Mouse (Mus musculus) ovary, postnatal 10 days (tissue): ENCODE measurements at regions not wholly inside any gene's neighbourhood (a gene's known extent, or its start where the extent isn't known, plus 50 kb on each side); places are given as distances from the start of the nearest gene placed in this dataset.

Source experiments
- DNase-seq: peaks from one replicate; pipeline ENCODE4 v3.0.0; 2022; ENCODE audit warnings: low spot score

DNA sequence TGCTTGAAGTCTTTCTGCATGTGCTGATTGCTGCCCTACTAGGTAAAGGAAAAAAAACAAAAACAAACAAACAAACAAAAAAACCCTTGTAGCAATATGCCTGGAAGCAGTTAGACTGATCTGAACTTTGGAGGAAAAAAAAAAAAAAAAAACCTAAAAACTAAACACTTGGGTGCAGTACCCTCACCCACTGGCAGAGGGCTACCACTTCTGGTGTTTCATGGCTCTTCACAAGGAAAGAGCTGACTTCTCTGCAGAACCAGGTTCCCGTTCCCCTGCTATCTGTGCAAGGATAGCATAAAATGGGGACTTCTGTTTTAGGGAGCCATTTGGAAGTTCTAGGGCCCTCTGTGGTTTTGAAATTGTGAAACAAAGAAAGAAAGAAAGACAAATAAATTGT, 52.2 kb upstream of the Otud4 start:
- no peak for DNase-seq

DNA sequence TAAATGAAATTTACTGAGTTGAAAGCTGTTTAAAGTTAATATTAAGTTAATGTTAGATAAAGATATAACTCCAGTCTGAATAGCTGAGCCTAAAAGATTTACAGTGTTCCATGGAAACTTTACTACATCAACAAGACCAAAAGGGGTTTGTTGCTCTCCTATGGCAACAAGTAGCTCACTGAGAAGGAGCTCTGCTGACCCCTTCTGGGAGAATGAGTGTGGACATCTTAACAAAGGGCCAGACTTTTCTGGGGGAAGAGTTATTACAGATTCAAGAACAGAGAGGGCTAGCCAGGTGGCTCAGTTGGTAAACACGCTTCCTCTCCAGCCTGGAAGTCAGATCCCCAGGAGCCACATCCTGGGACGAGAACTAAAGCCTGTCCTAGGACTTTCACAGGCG, 54.5 kb upstream of the Otud4 start:
- no peak for DNase-seq

GRCm38 (mm10) chr8:79583326-79583725, 56.1 kb upstream of the Otud4 start:
- DNase-seq: no peak

GRCm38 (mm10) chr8:79582195-79582594, 57.2 kb upstream of the Otud4 start:
- DNase-seq: no peak

GRCm38 (mm10) chr8:79576086-79576485, 63.3 kb upstream of the Otud4 start:
- no peak for DNase-seq

DNA sequence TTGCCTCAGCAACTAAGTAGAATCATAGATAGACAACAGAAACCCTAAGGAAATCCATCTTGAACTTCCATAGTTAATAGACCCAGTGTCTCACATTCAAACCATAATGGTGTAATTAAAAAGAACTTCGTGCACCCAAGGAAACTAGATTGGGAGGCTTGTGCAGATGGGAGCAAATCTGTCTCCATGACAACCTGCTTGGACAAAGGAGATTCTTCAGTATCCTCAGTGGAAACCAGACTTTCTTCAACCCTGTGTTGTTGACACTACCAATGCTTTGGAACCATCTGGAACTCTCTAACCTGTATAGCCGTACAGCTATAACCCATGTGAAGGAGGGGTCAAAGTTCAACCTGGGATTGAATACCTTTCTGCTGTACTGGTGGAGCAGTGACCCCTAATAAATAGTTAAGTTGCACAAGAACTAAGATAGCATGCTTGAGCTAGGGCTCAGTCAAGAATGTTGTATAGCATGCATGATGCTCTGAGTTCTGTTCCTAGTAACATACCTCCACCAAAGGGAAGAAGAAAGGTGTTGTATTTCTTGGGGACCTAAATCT, 64.2 kb upstream of the Otud4 start:
- no peak for DNase-seq

DNA sequence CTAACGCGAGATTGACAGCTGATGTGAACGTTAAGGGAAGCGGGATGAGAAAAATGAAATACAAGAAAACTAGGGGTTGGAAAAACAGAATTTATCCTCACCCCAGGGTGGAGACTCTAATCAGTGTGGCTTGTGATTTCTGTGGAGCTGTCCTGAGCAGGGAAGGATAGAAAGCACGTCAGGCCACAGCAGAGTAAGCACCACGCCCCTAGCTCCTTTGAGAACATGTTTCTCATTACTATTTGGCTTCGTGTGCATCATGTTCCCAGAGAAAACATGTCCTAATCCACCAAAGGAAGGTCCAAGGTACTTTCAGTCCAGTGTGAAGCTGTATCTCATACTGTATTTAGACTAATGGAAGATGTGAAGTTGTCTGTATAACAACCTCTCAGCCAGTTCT, 65.9 kb upstream of the Otud4 start:
- no peak for DNase-seq

DNA sequence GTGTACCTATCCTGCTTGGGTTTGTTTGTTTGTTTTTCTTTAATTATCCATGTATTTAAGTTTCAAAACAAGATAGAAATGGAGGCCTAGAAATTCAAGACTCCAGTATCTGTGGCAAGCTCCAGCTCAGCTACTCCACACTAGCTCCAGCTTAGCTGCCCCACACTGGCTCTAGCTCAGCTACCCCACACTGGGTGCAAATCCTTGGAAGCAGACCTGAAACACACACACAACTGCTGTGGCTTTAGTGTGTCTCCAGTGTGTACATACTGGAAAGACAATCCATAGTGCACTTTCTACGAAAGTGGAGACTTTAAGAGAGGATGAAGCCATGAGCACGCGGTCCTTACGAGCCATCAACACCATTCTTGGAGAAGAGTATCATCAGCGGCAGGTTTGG, 66.9 kb upstream of the Otud4 start:
- DNase-seq: no peak

- DNase-seq: no peak
These were observed 76.3 kb upstream of the Otud4 start for GRCm38 (mm10) chr8:79563101-79563500.

DNA sequence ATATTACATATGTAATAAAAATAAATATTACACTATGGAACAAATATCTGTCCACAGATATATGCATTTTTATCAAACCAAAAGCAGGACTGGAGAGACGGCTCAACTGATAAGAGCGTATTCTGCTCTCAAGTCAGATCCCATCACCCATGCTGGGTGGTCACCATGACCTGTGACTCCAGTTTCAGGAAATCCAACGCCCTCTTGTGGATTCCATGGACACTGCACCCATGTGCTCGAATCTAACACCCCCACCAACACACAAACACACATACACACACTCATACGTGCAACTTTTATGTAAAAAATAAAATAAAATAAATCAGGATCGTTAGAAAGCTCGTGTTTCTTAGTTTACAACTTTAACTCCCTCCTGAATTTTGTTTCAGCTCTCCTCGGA, 76.7 kb upstream of the Otud4 start:
- DNase-seq: no peak

DNA sequence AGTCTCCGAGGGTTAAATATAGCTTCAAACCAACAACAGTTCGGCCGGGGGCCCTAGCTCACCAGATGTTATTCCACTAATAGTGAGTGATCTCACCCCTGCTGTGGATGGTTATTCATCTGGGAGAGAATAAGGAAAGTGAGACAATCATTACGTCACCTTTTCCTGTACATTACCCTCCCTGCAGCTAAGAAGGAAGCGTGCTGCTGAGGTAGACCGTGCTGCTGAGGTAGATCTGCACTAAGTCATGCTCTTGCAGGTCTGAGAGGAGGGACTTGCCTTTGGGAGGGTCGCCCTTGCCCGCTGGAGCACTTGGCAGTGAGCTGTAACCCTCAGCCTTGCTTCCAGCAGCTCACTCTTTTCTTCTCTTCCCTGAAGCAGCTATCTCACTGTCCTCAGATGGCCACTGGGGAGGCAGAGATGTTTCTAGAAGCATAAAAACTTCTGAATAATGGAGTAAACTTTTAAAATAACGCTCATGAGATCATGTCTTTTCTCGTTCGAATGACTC, 77.3 kb upstream of the Otud4 start:
- DNase-seq: no peak

GRCm38 (mm10) chr8:79561269-79562063, 78.0 kb upstream of the Otud4 start:
- no peak for DNase-seq

GRCm38 (mm10) chr8:79559516-79559915, 79.9 kb upstream of the Otud4 start:
- DNase-seq: no peak

DNA sequence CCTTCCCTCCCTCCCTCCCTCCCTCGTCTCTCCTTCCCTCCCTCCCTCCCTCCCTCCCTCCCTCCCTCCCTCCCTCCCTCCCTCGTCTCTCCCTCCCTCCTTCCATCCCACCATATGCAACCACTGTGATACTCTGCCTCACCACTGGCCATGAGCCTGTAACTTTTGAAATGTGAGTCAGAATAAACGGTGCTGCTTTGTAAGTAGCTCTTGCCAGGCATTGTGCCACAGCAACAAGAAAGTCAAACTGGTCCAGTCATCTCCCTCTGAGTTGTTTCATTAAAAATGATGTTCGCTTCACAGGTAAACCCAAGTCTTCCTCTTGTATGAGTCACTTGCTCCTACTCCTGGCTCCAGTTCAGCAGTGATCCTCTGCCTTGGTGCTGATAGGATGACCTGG, 85.1 kb upstream of the Otud4 start:
- no peak for DNase-seq

GRCm38 (mm10) chr8:79550151-79550550, 89.3 kb upstream of the Otud4 start:
- DNase-seq: no peak

DNA sequence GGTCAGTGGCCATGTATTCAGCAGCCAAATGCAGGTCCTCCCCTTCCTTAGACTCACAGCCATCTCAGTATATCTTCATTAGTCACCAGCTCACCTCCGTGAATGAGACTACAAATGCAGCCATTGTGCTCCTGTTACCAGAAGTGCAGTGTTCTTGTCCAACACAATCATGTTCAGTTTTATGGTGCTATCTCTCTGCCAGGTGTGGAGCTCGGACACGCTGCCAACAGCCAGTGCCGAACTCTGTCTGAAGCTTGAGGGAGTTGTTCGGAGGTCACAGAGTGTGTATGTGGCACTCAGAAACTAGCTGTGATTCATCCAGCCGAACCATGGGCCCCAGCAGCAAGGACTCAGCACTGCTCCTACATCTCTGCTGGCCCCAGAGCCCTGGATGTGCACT, 91.3 kb upstream of the Otud4 start:
- no peak for DNase-seq

GRCm38 (mm10) chr8:79545866-79546373, 93.5 kb upstream of the Otud4 start:
- DNase-seq: no peak

GRCm38 (mm10) chr8:79542461-79542860, 97.0 kb upstream of the Otud4 start:
- DNase-seq: no peak

DNA sequence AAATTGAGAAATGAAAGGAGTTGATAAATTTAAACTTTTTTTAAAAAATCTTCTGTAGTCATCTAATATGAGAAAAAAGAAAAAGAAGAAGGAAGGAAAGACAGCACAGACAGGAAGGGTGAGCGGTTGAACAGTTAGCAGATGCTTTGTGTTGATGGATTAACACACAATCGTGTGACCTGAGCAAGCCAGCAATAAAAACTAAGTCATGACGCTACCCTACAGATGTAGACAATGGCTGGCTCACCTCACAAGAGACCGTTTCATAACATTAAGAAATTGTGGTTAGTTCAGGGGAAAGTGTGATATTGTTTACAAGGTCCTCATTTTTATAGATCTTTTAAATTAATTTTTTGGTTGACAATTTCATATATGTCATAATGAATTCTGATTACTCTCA, 99.4 kb upstream of the Otud4 start:
- no peak for DNase-seq

DNA sequence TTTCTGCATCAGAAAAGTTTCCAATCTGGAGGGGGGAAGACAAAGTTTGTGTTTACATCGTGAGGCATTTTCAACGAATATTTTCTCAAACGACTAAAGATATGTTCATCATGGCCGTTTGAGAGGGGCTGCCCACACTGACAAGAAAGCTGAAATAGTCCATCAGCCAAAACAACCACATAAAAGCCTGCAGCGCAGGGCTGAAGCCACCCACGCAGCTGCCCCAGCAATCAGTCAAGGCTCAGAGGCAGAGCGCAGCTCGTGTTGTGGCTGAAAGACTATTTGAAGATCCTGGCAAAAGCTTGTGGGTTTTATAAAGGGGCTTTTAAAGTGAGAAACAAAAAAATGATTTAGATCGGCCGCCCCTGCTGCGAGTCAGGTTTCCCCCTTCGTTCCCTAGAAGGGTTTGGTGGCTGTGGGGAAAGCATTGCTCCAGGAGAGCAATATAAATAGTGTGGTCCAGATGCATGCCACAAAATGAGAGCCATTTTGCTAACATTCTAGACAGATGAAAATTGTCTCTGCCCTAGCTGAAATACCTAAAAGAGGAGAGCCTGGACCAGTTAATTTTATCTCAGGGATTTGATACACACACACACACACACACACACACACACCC, 105.0 kb upstream of the Otud4 start:
- DNase-seq: no peak

- DNase-seq: no peak
These were observed 109.9 kb upstream of the Otud4 start for GRCm38 (mm10) chr8:79529556-79529955.

- no peak for DNase-seq
These were observed 117.4 kb upstream of the Otud4 start for GRCm38 (mm10) chr8:79522040-79522439.

GRCm38 (mm10) chr8:79518966-79519365, 119.6 kb upstream of the Smad1 start:
- DNase-seq: no peak
